Mouse (Mus musculus): ENCODE data around the gene Spef1. TPM values are rescaled to one million over a fixed set of nuclear protein-coding genes. Genes with fewer than 3 reads are reported as not detected.

Gene Spef1
- polyA plus RNA-seq, 1 experiment: 2.4 TPM

- Histone ChIP-seq H3K27ac (ENCODE audit: insufficient read depth, low read length) (peak overlapping the region; percentile 80), H3K36me3 (ENCODE audit: control insufficient read depth, insufficient read depth, low read length) (peaks cover 21% of the 10 kb centered on the region), H3K4me1 (ENCODE audit: control insufficient read depth, insufficient read depth, insufficient read length) (peaks cover 30% of the 10 kb centered on the region; the same call in 1 of the 2 replicates), H3K4me3 (ENCODE audit: extremely low read depth, insufficient read depth, insufficient read length) (no peak overlapping the region), H3K27me3 (ENCODE audit: control insufficient read depth, insufficient read depth, low read length) (no peaks in the 10 kb centered on the region)
- DNase-seq (ENCODE audit: low read depth in 1 of 2, low spot score in 2 of 2): no peak
- 45% methylated on average over 7 of the region's 7 CpGs for WGBS
- TF ChIP-seq CTCF (IDR thresholded peaks at IDR 0.05; ENCODE audit: extremely low read depth, insufficient read depth, insufficient read length, insufficient replicate concordance): no peak
- TF ChIP-seq POLR2A (IDR thresholded peaks at IDR 0.05; ENCODE audit: low read depth, low read length): no peak
Measured at GRCm38 (mm10) chr2:131191005-131191390, 3.9 kb upstream of the Spef1 start.

GRCm38 (mm10) chr2:131190344-131191004, 3.4 kb upstream of the Spef1 start:
- peak; percentile 78 for DNase-seq (ENCODE audit: low read depth in 1 of 2, low spot score in 2 of 2)
- Histone ChIP-seq H3K27me3 (ENCODE audit: control insufficient read depth, insufficient read depth, low read length) (no peaks in the 10 kb centered on the region), H3K27ac (ENCODE audit: insufficient read depth, low read length) (peak overlapping the region; percentile 89), H3K4me1 (ENCODE audit: control insufficient read depth, insufficient read depth, insufficient read length) (peaks cover 30% of the 10 kb centered on the region; the same call in 1 of the 2 replicates), H3K4me3 (ENCODE audit: extremely low read depth, insufficient read depth, insufficient read length) (no peak overlapping the region), H3K36me3 (ENCODE audit: control insufficient read depth, insufficient read depth, low read length) (peaks cover 21% of the 10 kb centered on the region)
- 78% methylated on average over 10 of the region's 10 CpGs for WGBS
- TF ChIP-seq CTCF (IDR thresholded peaks at IDR 0.05; ENCODE audit: extremely low read depth, insufficient read depth, insufficient read length, insufficient replicate concordance) (no peak), POLR2A (IDR thresholded peaks at IDR 0.05; ENCODE audit: low read depth, low read length) (no peak)

DNA sequence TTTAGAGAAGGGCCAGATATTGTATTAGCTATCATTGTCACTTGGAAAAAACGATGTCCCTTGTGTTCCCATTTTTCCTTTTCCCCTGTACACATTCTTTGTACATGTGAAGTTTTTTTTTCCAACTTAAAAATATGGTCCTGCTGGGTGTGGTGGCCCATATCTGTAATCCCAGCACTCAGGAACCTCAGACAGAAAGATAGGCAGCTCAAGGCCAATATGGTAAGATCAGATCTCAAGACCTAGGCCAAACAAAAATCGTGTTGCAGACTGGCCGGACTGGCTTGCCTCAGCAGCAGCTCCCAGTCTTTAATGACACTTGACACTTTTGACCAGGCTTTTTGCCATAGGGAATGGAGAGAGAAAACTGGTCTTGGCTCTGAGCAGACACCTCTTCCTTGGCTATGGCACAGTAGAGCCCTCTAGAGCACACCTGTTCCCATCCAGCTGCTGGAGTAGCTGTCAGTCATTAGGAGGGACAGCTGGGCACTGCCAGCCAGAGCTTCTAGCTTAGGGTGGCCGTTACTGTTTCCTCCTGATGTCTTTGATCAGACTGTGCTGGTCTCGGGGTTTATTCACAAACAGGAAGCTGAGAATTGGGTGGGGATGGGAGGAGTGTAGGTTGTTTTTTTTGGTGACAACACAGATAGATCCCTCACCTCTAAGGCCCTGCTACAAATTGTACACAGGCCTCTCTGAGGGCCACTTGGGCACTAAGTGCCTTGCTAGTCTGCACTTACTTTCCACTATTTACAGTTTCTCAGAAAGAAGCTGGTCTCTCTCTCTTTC, 2.6 kb upstream of the Spef1 start:
- H3K4me3 ChIP-seq (ENCODE audit: extremely low read depth, insufficient read depth, insufficient read length): no peak overlapping the region
- no peaks in the 10 kb centered on the region for H3K27me3 ChIP-seq (ENCODE audit: control insufficient read depth, insufficient read depth, low read length)
- H3K36me3 ChIP-seq (ENCODE audit: control insufficient read depth, insufficient read depth, low read length): peaks cover 19% of the 10 kb centered on the region
- H3K4me1 ChIP-seq (ENCODE audit: control insufficient read depth, insufficient read depth, insufficient read length): peaks cover 30% of the 10 kb centered on the region; the same call in 1 of the 2 replicates
- DNase-seq (ENCODE audit: low read depth in 1 of 2, low spot score in 2 of 2): no peak
- 44% methylated on average over 5 of the region's 5 CpGs for WGBS
- peak overlapping the region; percentile 89 for H3K27ac ChIP-seq (ENCODE audit: insufficient read depth, low read length)
- no peak; the same call in 1 of the 2 replicates for TF ChIP-seq POLR2A (IDR thresholded peaks at IDR 0.05; ENCODE audit: low read depth, low read length)
- TF ChIP-seq CTCF (IDR thresholded peaks at IDR 0.05; ENCODE audit: extremely low read depth, insufficient read depth, insufficient read length, insufficient replicate concordance): no peak

GRCm38 (mm10) chr2:131188311-131188710, 1.2 kb upstream of the Spef1 start:
- no peak overlapping the region for H3K27ac ChIP-seq (ENCODE audit: insufficient read depth, low read length)
- H3K36me3 ChIP-seq (ENCODE audit: control insufficient read depth, insufficient read depth, low read length): peaks cover 12% of the 10 kb centered on the region
- no peak overlapping the region for H3K4me3 ChIP-seq (ENCODE audit: extremely low read depth, insufficient read depth, insufficient read length)
- TF ChIP-seq POLR2A (IDR thresholded peaks at IDR 0.05; ENCODE audit: low read depth, low read length): no peak
- TF ChIP-seq CTCF (IDR thresholded peaks at IDR 0.05; ENCODE audit: extremely low read depth, insufficient read depth, insufficient read length, insufficient replicate concordance): no peak
- 81% methylated on average over 5 of the region's 5 CpGs for WGBS
- H3K27me3 ChIP-seq (ENCODE audit: control insufficient read depth, insufficient read depth, low read length): no peaks in the 10 kb centered on the region
- no peak for DNase-seq (ENCODE audit: low read depth in 1 of 2, low spot score in 2 of 2)
- peaks cover 30% of the 10 kb centered on the region; the same call in 1 of the 2 replicates for H3K4me1 ChIP-seq (ENCODE audit: control insufficient read depth, insufficient read depth, insufficient read length)

DNA sequence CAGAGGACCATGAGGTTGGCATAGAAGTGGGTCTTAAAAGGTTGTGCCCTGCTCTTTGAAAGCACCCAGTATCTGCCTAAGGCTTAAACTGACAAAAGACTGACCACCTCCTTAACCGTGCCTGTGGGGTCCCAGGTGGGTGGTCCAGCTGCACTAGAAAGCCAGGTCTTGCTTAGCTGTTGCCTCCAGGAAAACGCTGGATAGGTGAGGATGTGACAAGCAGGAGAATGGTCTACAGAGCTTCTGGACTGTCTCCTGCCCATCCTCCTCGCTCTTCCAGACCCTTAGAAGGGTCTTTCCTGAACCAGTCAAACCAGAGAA, 480 bp upstream of the Spef1 start:
- Histone ChIP-seq H3K4me3 (ENCODE audit: extremely low read depth, insufficient read depth, insufficient read length) (peak overlapping the region; percentile 94), H3K36me3 (ENCODE audit: control insufficient read depth, insufficient read depth, low read length) (peaks cover 4% of the 10 kb centered on the region), H3K27ac (ENCODE audit: insufficient read depth, low read length) (peak overlapping the region; percentile 88), H3K27me3 (ENCODE audit: control insufficient read depth, insufficient read depth, low read length) (no peaks in the 10 kb centered on the region), H3K4me1 (ENCODE audit: control insufficient read depth, insufficient read depth, insufficient read length) (peaks cover 28% of the 10 kb centered on the region; the same call in 1 of the 2 replicates)
- DNase-seq (ENCODE audit: low read depth in 1 of 2, low spot score in 2 of 2): no peak
- WGBS: 45% methylated on average over 3 of the region's 3 CpGs
- TF ChIP-seq POLR2A (IDR thresholded peaks at IDR 0.05; ENCODE audit: low read depth, low read length) (no peak), CTCF (IDR thresholded peaks at IDR 0.05; ENCODE audit: extremely low read depth, insufficient read depth, insufficient read length, insufficient replicate concordance) (no peak)

DNA sequence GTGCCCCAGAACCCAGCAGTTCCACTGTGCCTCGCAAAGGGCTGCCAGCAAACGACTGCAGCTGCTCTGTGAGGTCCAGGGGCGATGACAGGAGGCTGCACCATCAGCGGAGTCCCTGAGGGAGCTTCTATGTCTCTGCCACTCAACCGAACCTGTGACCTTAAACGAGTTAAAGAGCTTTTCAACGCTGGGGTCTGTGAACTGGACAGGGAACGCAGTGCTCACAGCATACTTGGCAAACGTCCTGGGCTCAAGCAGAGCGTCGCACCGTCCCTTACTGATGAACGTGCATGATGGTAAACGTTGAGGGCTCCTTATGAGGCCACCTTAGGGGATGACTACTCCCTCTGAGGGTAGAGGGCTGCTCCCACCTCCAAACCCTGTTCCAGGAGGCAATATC, 739 bp downstream of the Spef1 start:
- Histone ChIP-seq H3K4me1 (ENCODE audit: control insufficient read depth, insufficient read depth, insufficient read length) (peaks cover 26% of the 10 kb centered on the region; the same call in 1 of the 2 replicates), H3K4me3 (ENCODE audit: extremely low read depth, insufficient read depth, insufficient read length) (peak overlapping the region; percentile 94), H3K27me3 (ENCODE audit: control insufficient read depth, insufficient read depth, low read length) (no peaks in the 10 kb centered on the region), H3K36me3 (ENCODE audit: control insufficient read depth, insufficient read depth, low read length) (no peaks in the 10 kb centered on the region), H3K27ac (ENCODE audit: insufficient read depth, low read length) (peak overlapping the region; percentile 44)
- TF ChIP-seq CTCF (IDR thresholded peaks at IDR 0.05; ENCODE audit: extremely low read depth, insufficient read depth, insufficient read length, insufficient replicate concordance) (no peak), POLR2A (IDR thresholded peaks at IDR 0.05; ENCODE audit: low read depth, low read length) (no peak)
- 3% methylated on average over 14 of the region's 14 CpGs for WGBS
- no peak for DNase-seq (ENCODE audit: low read depth in 1 of 2, low spot score in 2 of 2)

Data from spleen, adult 2 months (tissue).